In the genomic region with DNA sequence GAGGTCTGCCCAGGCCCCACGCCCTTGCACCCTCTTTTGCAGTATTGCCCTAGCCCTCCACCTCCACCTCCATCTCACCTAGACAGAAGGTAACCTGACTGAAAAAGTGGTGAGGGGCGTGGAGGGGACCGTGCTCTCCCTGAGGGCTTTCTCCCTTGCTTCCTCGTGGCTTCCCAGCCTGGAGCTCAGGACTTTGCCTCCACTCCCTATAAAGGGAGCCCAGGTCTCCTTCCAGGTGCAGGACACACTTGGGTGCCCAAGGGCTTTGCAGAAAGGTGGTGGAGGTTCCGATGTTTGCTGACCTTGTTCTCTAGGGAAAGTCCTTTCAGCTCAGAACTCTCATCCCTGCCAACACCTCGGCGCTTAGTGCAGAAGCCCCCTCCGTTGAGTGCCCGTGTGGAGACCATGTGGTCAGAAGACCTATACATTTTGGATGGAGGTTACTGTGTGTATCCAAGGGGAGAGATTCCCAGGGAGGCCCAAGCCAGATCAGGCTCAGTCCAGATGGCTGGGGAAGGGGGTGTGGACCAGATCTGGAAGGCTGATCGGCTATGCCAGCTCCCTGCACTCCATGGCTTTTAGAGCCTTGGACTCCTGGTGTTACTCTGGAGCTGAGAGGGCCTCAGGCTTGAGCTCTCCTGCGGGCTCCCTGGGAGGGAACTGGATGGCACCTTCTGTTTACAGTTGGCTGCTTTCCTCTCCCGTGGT, we compare ENCODE assay signal across 8 mouse cellular contexts. TPM values are rescaled to one million over a fixed set of nuclear protein-coding genes. Genes with fewer than 3 reads are reported as not detected.
A peak's percentile ranks its signal among the peaks of the same experiment; 100 is the strongest.
DNase-seq lines count a peak whose midpoint lies in the region; ATAC-seq and TF ChIP-seq lines count a peak whose summit lies in the region.

No protein-coding gene starts in this region.

- H3K27ac ChIP-seq in heart, embryonic 14.5 days (replicated peaks in 1 of 2; ENCODE audit: control insufficient read depth in 1 of 2, insufficient read depth in 1 of 2, low read depth in 2 of 2, low read length in 2 of 2), result peak overlapping the region; percentile 97 to 100
- H3K27ac ChIP-seq in hindbrain, embryonic 15.5 days (replicated peaks), result peak overlapping the region; percentile 65; the same call in 1 of the 2 replicates
- H3K27ac ChIP-seq in liver, postnatal 0 days (ENCODE audit: low read depth), result no peak overlapping the region

- ATAC-seq in heart, embryonic 14.5 days (ENCODE audit: insufficient number of reproducible peaks, insufficient read depth, low FRiP score, low read depth), result no peak
- ATAC-seq in hindbrain, embryonic 15.5 days (ENCODE audit: low FRiP score, low read depth), result peak; percentile 4; the same call in 1 of the 2 replicates
- ATAC-seq in liver, postnatal 0 days, result no peak

- H3K9me3 ChIP-seq in heart, embryonic 14.5 days (ENCODE audit: control insufficient read depth, low read length), result no peaks in the 10 kb centered on the region
- H3K9me3 ChIP-seq in hindbrain, embryonic 15.5 days, result no peaks in the 10 kb centered on the region
- H3K9me3 ChIP-seq in liver, postnatal 0 days (ENCODE audit: low read length), result no peaks in the 10 kb centered on the region

- TF ChIP-seq EP300 in liver, postnatal 0 days (IDR thresholded peaks at IDR 0.05; ENCODE audit: low read depth), result no peak

- H3K4me2 ChIP-seq in heart, embryonic 14.5 days (ENCODE audit: low read length), result peak overlapping the region; percentile 69
- peak overlapping the region; percentile 82 for H3K4me2 ChIP-seq in hindbrain, embryonic 15.5 days
- peak overlapping the region; percentile 71 for H3K4me2 ChIP-seq in liver, postnatal 0 days (ENCODE audit: low read depth, low read length)

- H3K4me3 ChIP-seq in heart, embryonic 14.5 days (ENCODE audit: control insufficient read depth in 1 of 2, insufficient read depth in 1 of 2, low read depth in 1 of 2, low read length in 2 of 2), result peak overlapping the region; percentile 74 to 85
- peak overlapping the region; percentile 55 for H3K4me3 ChIP-seq in hindbrain, embryonic 15.5 days
- peak overlapping the region; percentile 30; the same call in 1 of the 2 replicates for H3K4me3 ChIP-seq in liver, postnatal 0 days (ENCODE audit: low read depth, low read length)

- H3K4me1 ChIP-seq in heart, embryonic 14.5 days (ENCODE audit: control insufficient read depth in 2 of 2, insufficient read depth in 2 of 2, low read length in 2 of 2), result peaks cover 70 to 81% of the 10 kb centered on the region in 2 experiments
- peaks cover 91% of the 10 kb centered on the region for H3K4me1 ChIP-seq in hindbrain, embryonic 15.5 days (replicated peaks)
- peaks cover 53% of the 10 kb centered on the region for H3K4me1 ChIP-seq in liver, postnatal 0 days (ENCODE audit: insufficient read depth)

- WGBS in heart, embryonic 14.5 days, result 5% methylated on average over 12 of the region's 12 CpGs
- WGBS in hindbrain, embryonic 15.5 days, result 11% methylated on average over 12 of the region's 12 CpGs
- WGBS in liver, postnatal 0 days (ENCODE audit: insufficient replicate concordance), result 37% methylated on average over 12 of the region's 12 CpGs

- H3K9ac ChIP-seq in heart, embryonic 14.5 days (ENCODE audit: low read length), result peak overlapping the region; percentile 92
- peak overlapping the region; percentile 63 for H3K9ac ChIP-seq in hindbrain, embryonic 15.5 days
- H3K9ac ChIP-seq in liver, postnatal 0 days (replicated peaks), result peak overlapping the region; percentile 38; the same call in 1 of the 2 replicates

- H3K27me3 ChIP-seq in heart, embryonic 14.5 days (ENCODE audit: control insufficient read depth, insufficient read depth, low read length), result no peaks in the 10 kb centered on the region
- H3K27me3 ChIP-seq in hindbrain, embryonic 15.5 days, result no peaks in the 10 kb centered on the region
- H3K27me3 ChIP-seq in liver, postnatal 0 days (ENCODE audit: insufficient read depth, low read length), result peaks cover 12% of the 10 kb centered on the region; the same call in 1 of the 2 replicates

- no peak for DNase-seq in heart, postnatal 25 days (ENCODE audit: low spot score)
- peak; percentile 80 for DNase-seq in cerebellum, adult 9-11 months
- no peak for DNase-seq in liver, postnatal 0 days
- no peak for DNase-seq in right cerebral cortex, postnatal 10 days (ENCODE audit: low spot score in 2 of 2)
- DNase-seq in layer of hippocampus, postnatal 10 days (ENCODE audit: low spot score in 2 of 2), result no peak
- DNase-seq in ovary, adult 18-20 months (ENCODE audit: low spot score), result no peak

- intact Hi-C loops in heart, postnatal 25 days (cut with DNase I), result loop anchor here (5.0 kb wide), 1 partner anchor 224 kb away; no protein-coding TSS in a partner anchor

- no peaks in the 10 kb centered on the region for H3K36me3 ChIP-seq in heart, embryonic 14.5 days (ENCODE audit: control insufficient read depth, insufficient read depth, low read length)
- H3K36me3 ChIP-seq in hindbrain, embryonic 15.5 days, result no peaks in the 10 kb centered on the region
- no peaks in the 10 kb centered on the region; the same call in 1 of the 2 replicates for H3K36me3 ChIP-seq in liver, postnatal 0 days (replicated peaks; ENCODE audit: insufficient read depth, low read length)

- TF ChIP-seq CTCF in liver, postnatal 0 days (IDR thresholded peaks at IDR 0.05; ENCODE audit: low read depth), result no peak

RNA-seq across cellular contexts. Expression of a gene that starts 0.7 kb away (rescaled TPM):
- polyA plus RNA-seq in heart, embryonic 14.5 days (2014; fragmentation: Nextera tagmentation; extraction: Ambion mirVana), result 31.4 and 33.4 TPM in 2 replicates
- total RNA-seq in heart, postnatal 25 days (2021), result 10 to 100 TPM; 11.8 TPM
- 11.4 and 16.8 TPM in 2 replicates for polyA plus RNA-seq in hindbrain, embryonic 15.5 days (2015; fragmentation: Nextera tagmentation; extraction: Ambion mirVana)
- 5.4 and 5.6 TPM in 2 replicates for polyA plus RNA-seq in liver, postnatal 0 days (2015; fragmentation: Nextera tagmentation; extraction: Ambion mirVana)
- 10 to 100 TPM; 21.7 to 24.0 TPM for total RNA-seq in layer of hippocampus, postnatal 10 days (2021)

RNA-seq across cellular contexts. Expression of a gene that starts 20.7 kb away (rescaled TPM):
- polyA plus RNA-seq in heart, embryonic 14.5 days (2014; fragmentation: Nextera tagmentation; extraction: Ambion mirVana), result 15.6 and 17.5 TPM in 2 replicates
- total RNA-seq in heart, postnatal 25 days (2021), result under 1 TPM; 0.28 to 0.52 TPM
- 5.5 and 6.0 TPM in 2 replicates for polyA plus RNA-seq in hindbrain, embryonic 15.5 days (2015; fragmentation: Nextera tagmentation; extraction: Ambion mirVana)
- 19.1 and 22.3 TPM in 2 replicates for polyA plus RNA-seq in liver, postnatal 0 days (2015; fragmentation: Nextera tagmentation; extraction: Ambion mirVana)
- total RNA-seq in layer of hippocampus, postnatal 10 days (2021), result 1 to 10 TPM; 1.1 to 2.2 TPM

RNA-seq across cellular contexts. Expression of a gene that starts 54.5 kb away (rescaled TPM):
- 1.00 and 2.3 TPM in 2 replicates for polyA plus RNA-seq in heart, embryonic 14.5 days (2014; fragmentation: Nextera tagmentation; extraction: Ambion mirVana)
- 1 to 10 TPM in 1 of 2 experiments, under 1 TPM in 1; 0.52 to 1.1 TPM for total RNA-seq in heart, postnatal 25 days (2021)
- 1.8 and 3.1 TPM in 2 replicates for polyA plus RNA-seq in hindbrain, embryonic 15.5 days (2015; fragmentation: Nextera tagmentation; extraction: Ambion mirVana)
- not detected in 2 replicates for polyA plus RNA-seq in liver, postnatal 0 days (2015; fragmentation: Nextera tagmentation; extraction: Ambion mirVana)
- total RNA-seq in layer of hippocampus, postnatal 10 days (2021), result 1 to 10 TPM; 2.4 to 3.6 TPM

Comparison
In these comparisons a context has a peak if more than half of its experiments do, and no peak if none do; other contexts are left out.
1. H3K9ac ChIP-seq: peak in every context shown above with its lines; median percentile 92 in heart, embryonic 14.5 days; 63 in hindbrain, embryonic 15.5 days; 38 in liver, postnatal 0 days.